Mouse (Mus musculus): ENCODE measurements around the gene Olfr812. TPM values are rescaled to one million over a fixed set of nuclear protein-coding genes. Genes with fewer than 3 reads are reported as not detected.

Gene Olfr812
- polyA plus RNA-seq, 1 experiment from 2014 or later, result not detected

Other genes with a start within 250 kb of the Olfr812 start
- not detected in 2 replicates for gene Olfr796, start 233.5 kb downstream of the Olfr812 start, polyA plus RNA-seq (2015; fragmentation: Nextera tagmentation; extraction: Ambion mirVana)
- gene Olfr798, start 218.2 kb downstream of the Olfr812 start, polyA plus RNA-seq (2015; fragmentation: Nextera tagmentation; extraction: Ambion mirVana), result not detected in 2 replicates
- gene Olfr799, start 208.6 kb downstream of the Olfr812 start, polyA plus RNA-seq (2015; fragmentation: Nextera tagmentation; extraction: Ambion mirVana), result not detected in 2 replicates
- gene Olfr800, start 188.4 kb downstream of the Olfr812 start, polyA plus RNA-seq (2015; fragmentation: Nextera tagmentation; extraction: Ambion mirVana), result not detected in 2 replicates
- gene Olfr801, start 172.2 kb downstream of the Olfr812 start, polyA plus RNA-seq (2015; fragmentation: Nextera tagmentation; extraction: Ambion mirVana), result not detected in 2 replicates
- gene Olfr802, start 157.9 kb downstream of the Olfr812 start, polyA plus RNA-seq (2015; fragmentation: Nextera tagmentation; extraction: Ambion mirVana), result not detected in 2 replicates
- gene Olfr803, start 151.8 kb downstream of the Olfr812 start, polyA plus RNA-seq (2015; fragmentation: Nextera tagmentation; extraction: Ambion mirVana), result not detected in 2 replicates
- gene Olfr804, start 142.9 kb downstream of the Olfr812 start, polyA plus RNA-seq (2015; fragmentation: Nextera tagmentation; extraction: Ambion mirVana), result not detected in 2 replicates
- not detected in 2 replicates for gene Olfr805, start 116.7 kb downstream of the Olfr812 start, polyA plus RNA-seq (2015; fragmentation: Nextera tagmentation; extraction: Ambion mirVana)
- gene Olfr806, start 104.2 kb downstream of the Olfr812 start, polyA plus RNA-seq (2015; fragmentation: Nextera tagmentation; extraction: Ambion mirVana), result not detected in 2 replicates
- not detected in 2 replicates for gene Olfr807, start 88.3 kb downstream of the Olfr812 start, polyA plus RNA-seq (2015; fragmentation: Nextera tagmentation; extraction: Ambion mirVana)
- gene Olfr808, start 80.6 kb downstream of the Olfr812 start, polyA plus RNA-seq (2015; fragmentation: Nextera tagmentation; extraction: Ambion mirVana), result not detected in 2 replicates
- not detected in 2 replicates for gene Olfr809, start 71.5 kb downstream of the Olfr812 start, polyA plus RNA-seq (2015; fragmentation: Nextera tagmentation; extraction: Ambion mirVana)
- gene Olfr810, start 51.2 kb downstream of the Olfr812 start, polyA plus RNA-seq (2015; fragmentation: Nextera tagmentation; extraction: Ambion mirVana), result not detected in 2 replicates
- gene Olfr811, start 41.7 kb downstream of the Olfr812 start, polyA plus RNA-seq (2015; fragmentation: Nextera tagmentation; extraction: Ambion mirVana), result not detected in 2 replicates
- gene Olfr813, start 9.3 kb upstream of the Olfr812 start, polyA plus RNA-seq (2015; fragmentation: Nextera tagmentation; extraction: Ambion mirVana), result not detected in 2 replicates
- gene Olfr814, start 33.8 kb upstream of the Olfr812 start, polyA plus RNA-seq (2015; fragmentation: Nextera tagmentation; extraction: Ambion mirVana), result not detected in 2 replicates
- not detected in 2 replicates for gene Olfr815, start 59.8 kb upstream of the Olfr812 start, polyA plus RNA-seq (2015; fragmentation: Nextera tagmentation; extraction: Ambion mirVana)
- gene Olfr816, start 69.5 kb upstream of the Olfr812 start, polyA plus RNA-seq (2015; fragmentation: Nextera tagmentation; extraction: Ambion mirVana), result not detected in 2 replicates
- gene Olfr818, start 103.0 kb upstream of the Olfr812 start, polyA plus RNA-seq (2015; fragmentation: Nextera tagmentation; extraction: Ambion mirVana), result not detected in 2 replicates
- not detected in 2 replicates for gene Olfr819, start 121.2 kb upstream of the Olfr812 start, polyA plus RNA-seq (2015; fragmentation: Nextera tagmentation; extraction: Ambion mirVana)
- gene Olfr247, start 130.0 kb upstream of the Olfr812 start, polyA plus RNA-seq (2015; fragmentation: Nextera tagmentation; extraction: Ambion mirVana), result not detected in 2 replicates
- gene Gm10310, start 139.0 kb upstream of the Olfr812 start, polyA plus RNA-seq (2015; fragmentation: Nextera tagmentation; extraction: Ambion mirVana), result not detected in 2 replicates
- not detected in 2 replicates for gene Olfr820, start 166.5 kb upstream of the Olfr812 start, polyA plus RNA-seq (2015; fragmentation: Nextera tagmentation; extraction: Ambion mirVana)
- gene Olfr821, start 184.3 kb upstream of the Olfr812 start, polyA plus RNA-seq (2015; fragmentation: Nextera tagmentation; extraction: Ambion mirVana), result not detected in 2 replicates
- not detected in 2 replicates for gene Olfr822, start 225.1 kb upstream of the Olfr812 start, polyA plus RNA-seq (2015; fragmentation: Nextera tagmentation; extraction: Ambion mirVana)

Data from liver, embryonic 16.5 days (tissue).